Mouse (Mus musculus): ENCODE measurements around the gene Bmp3.

Gene Bmp3

GRCm38 (mm10) chr5:98854264-98854626 lies at the start of gene Bmp3:
Bmp3 (plus strand) TSS chr5:98854415.
- in situ Hi-C loops (cut with MboI; ENCODE audit: low pct_unique_long_range_greater_than_20kb in 1 of 2, low sequenced_read_pairs in 2 of 2, unreplicated experiment in 1 of 2): loop anchor here (25.0 kb wide), 4 partner anchors 142 to 667 kb away; partner anchors contain the start of gene Cfap299 (in 1 of the 2)

- in situ Hi-C loops (cut with MboI; ENCODE audit: low pct_unique_long_range_greater_than_20kb in 1 of 2, low sequenced_read_pairs in 2 of 2, unreplicated experiment in 1 of 2): no loop called here
These were observed 49.5 kb upstream of the Bmp3 start for GRCm38 (mm10) chr5:98804761-98805160.

GRCm38 (mm10) chr5:98806492-98806891 lies 47.7 kb upstream of the Bmp3 start:
- in situ Hi-C loops (cut with MboI; ENCODE audit: low pct_unique_long_range_greater_than_20kb in 1 of 2, low sequenced_read_pairs in 2 of 2, unreplicated experiment in 1 of 2): no loop called here

GRCm38 (mm10) chr5:98807022-98807421 lies 47.2 kb upstream of the Bmp3 start:
- in situ Hi-C loops (cut with MboI; ENCODE audit: low pct_unique_long_range_greater_than_20kb in 1 of 2, low sequenced_read_pairs in 2 of 2, unreplicated experiment in 1 of 2): no loop called here

- in situ Hi-C loops (cut with MboI; ENCODE audit: low pct_unique_long_range_greater_than_20kb in 1 of 2, low sequenced_read_pairs in 2 of 2, unreplicated experiment in 1 of 2): no loop called here
These were observed 46.3 kb upstream of the Bmp3 start for GRCm38 (mm10) chr5:98807953-98808352.

- in situ Hi-C loops (cut with MboI; ENCODE audit: low pct_unique_long_range_greater_than_20kb in 1 of 2, low sequenced_read_pairs in 2 of 2, unreplicated experiment in 1 of 2): no loop called here
These were observed 41.8 kb upstream of the Bmp3 start for GRCm38 (mm10) chr5:98812380-98812779.

GRCm38 (mm10) chr5:98815269-98815668 lies 38.9 kb upstream of the Bmp3 start:
- in situ Hi-C loops (cut with MboI; ENCODE audit: low pct_unique_long_range_greater_than_20kb in 1 of 2, low sequenced_read_pairs in 2 of 2, unreplicated experiment in 1 of 2): no loop called here

- in situ Hi-C loops (cut with MboI; ENCODE audit: low pct_unique_long_range_greater_than_20kb in 1 of 2, low sequenced_read_pairs in 2 of 2, unreplicated experiment in 1 of 2): no loop called here
These were observed 20.5 kb upstream of the Bmp3 start for GRCm38 (mm10) chr5:98833760-98834159.

GRCm38 (mm10) chr5:98834300-98834699 lies 19.9 kb upstream of the Bmp3 start:
- in situ Hi-C loops (cut with MboI; ENCODE audit: low pct_unique_long_range_greater_than_20kb in 1 of 2, low sequenced_read_pairs in 2 of 2, unreplicated experiment in 1 of 2): no loop called here

- in situ Hi-C loops (cut with MboI; ENCODE audit: low pct_unique_long_range_greater_than_20kb in 1 of 2, low sequenced_read_pairs in 2 of 2, unreplicated experiment in 1 of 2): no loop called here
These were observed 11.5 kb upstream of the Bmp3 start for GRCm38 (mm10) chr5:98842600-98843310.

- in situ Hi-C loops (cut with MboI; ENCODE audit: low pct_unique_long_range_greater_than_20kb in 1 of 2, low sequenced_read_pairs in 2 of 2, unreplicated experiment in 1 of 2): no loop called here
These were observed 9.6 kb upstream of the Bmp3 start for GRCm38 (mm10) chr5:98844664-98845063.

- in situ Hi-C loops (cut with MboI; ENCODE audit: low pct_unique_long_range_greater_than_20kb in 1 of 2, low sequenced_read_pairs in 2 of 2, unreplicated experiment in 1 of 2): loop anchor here (25.0 kb wide), 4 partner anchors 143 to 668 kb away; partner anchors contain the start of gene Cfap299 (in 1 of the 2)
These were observed 681 bp downstream of the Bmp3 start for GRCm38 (mm10) chr5:98854627-98855564.

- in situ Hi-C loops (cut with MboI; ENCODE audit: low pct_unique_long_range_greater_than_20kb in 1 of 2, low sequenced_read_pairs in 2 of 2, unreplicated experiment in 1 of 2): loop anchor here (25.0 kb wide), 4 partner anchors 143 to 668 kb away; partner anchors contain the start of gene Cfap299 (in 1 of the 2)
These were observed 1.5 kb downstream of the Bmp3 start for GRCm38 (mm10) chr5:98855741-98856140.

GRCm38 (mm10) chr5:98856356-98856755 lies 2.1 kb downstream of the Bmp3 start:
- in situ Hi-C loops (cut with MboI; ENCODE audit: low pct_unique_long_range_greater_than_20kb in 1 of 2, low sequenced_read_pairs in 2 of 2, unreplicated experiment in 1 of 2): loop anchor here (25.0 kb wide), 4 partner anchors 144 to 669 kb away; partner anchors contain the start of gene Cfap299 (in 1 of the 2)

- in situ Hi-C loops (cut with MboI; ENCODE audit: low pct_unique_long_range_greater_than_20kb in 1 of 2, low sequenced_read_pairs in 2 of 2, unreplicated experiment in 1 of 2): loop anchor here (25.0 kb wide), 4 partner anchors 152 to 677 kb away; partner anchors contain the start of gene Cfap299 (in 1 of the 2)
These were observed 9.7 kb downstream of the Bmp3 start for GRCm38 (mm10) chr5:98863891-98864290.

- in situ Hi-C loops (cut with MboI; ENCODE audit: low pct_unique_long_range_greater_than_20kb in 1 of 2, low sequenced_read_pairs in 2 of 2, unreplicated experiment in 1 of 2): loop anchor here (25.0 kb wide), 4 partner anchors 153 to 678 kb away; partner anchors contain the start of gene Cfap299 (in 1 of the 2)
These were observed 10.9 kb downstream of the Bmp3 start for GRCm38 (mm10) chr5:98865146-98865545.

- in situ Hi-C loops (cut with MboI; ENCODE audit: low pct_unique_long_range_greater_than_20kb in 1 of 2, low sequenced_read_pairs in 2 of 2, unreplicated experiment in 1 of 2): loop anchor here in 1 of 2 experiments (25.0 kb wide), 1 partner anchor 286 kb away; no protein-coding TSS in a partner anchor
These were observed 21.8 kb downstream of the Bmp3 start for GRCm38 (mm10) chr5:98876056-98876455.

GRCm38 (mm10) chr5:98878891-98879290 lies 24.7 kb downstream of the Bmp3 start:
- in situ Hi-C loops (cut with MboI; ENCODE audit: low pct_unique_long_range_greater_than_20kb in 1 of 2, low sequenced_read_pairs in 2 of 2, unreplicated experiment in 1 of 2): loop anchor here in 1 of 2 experiments (25.0 kb wide), 1 partner anchor 283 kb away; no protein-coding TSS in a partner anchor

- in situ Hi-C loops (cut with MboI; ENCODE audit: low pct_unique_long_range_greater_than_20kb in 1 of 2, low sequenced_read_pairs in 2 of 2, unreplicated experiment in 1 of 2): loop anchor here in 1 of 2 experiments (25.0 kb wide), 1 partner anchor 280 kb away; no protein-coding TSS in a partner anchor
These were observed 27.9 kb downstream of the Bmp3 start for GRCm38 (mm10) chr5:98882096-98882495.
